Mouse (Mus musculus): ENCODE measurements around the gene Hip1r.

Gene Hip1r

DNA sequence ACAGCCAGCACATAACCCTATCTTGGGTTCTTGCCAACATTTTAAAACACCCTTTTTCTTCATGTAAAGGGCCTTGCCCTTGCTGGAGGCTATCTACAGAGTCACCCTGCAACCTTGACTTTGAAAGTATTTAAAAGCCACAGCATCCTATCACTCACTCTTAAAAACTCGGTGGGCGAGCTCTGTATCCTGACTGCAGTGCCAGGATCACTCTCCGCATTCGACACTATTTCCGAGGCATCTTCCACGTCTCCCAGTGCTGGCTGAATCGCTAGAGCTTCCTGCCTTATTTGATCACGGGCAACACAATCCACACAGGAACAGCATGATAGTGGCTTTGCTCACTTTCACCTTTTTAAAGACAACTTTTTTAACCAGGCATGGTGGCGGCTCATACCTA, 44.5 kb downstream of the Hip1r start:
- no peak for DNase-seq (ENCODE audit: low read depth)

DNA sequence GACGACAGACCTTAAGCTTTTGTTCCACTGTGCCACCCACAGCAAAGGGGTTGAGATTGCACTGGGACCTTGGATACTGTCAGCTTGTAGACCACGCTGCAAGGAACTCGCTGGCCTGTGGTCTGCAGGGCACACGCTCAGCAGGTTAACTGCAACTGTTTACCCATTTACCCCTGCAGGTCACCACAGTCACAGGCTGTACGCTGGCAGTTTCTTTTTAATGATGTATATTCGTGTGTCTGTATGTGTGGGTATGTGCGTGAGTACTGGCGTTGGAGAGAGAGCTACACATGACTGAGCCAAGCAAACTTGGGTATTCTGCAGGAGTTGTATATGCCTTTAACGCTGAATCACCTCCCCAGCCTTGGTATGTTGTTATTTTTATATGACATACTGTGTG, 45.2 kb downstream of the Hip1r start:
- DNase-seq (ENCODE audit: low read depth): no peak

DNA sequence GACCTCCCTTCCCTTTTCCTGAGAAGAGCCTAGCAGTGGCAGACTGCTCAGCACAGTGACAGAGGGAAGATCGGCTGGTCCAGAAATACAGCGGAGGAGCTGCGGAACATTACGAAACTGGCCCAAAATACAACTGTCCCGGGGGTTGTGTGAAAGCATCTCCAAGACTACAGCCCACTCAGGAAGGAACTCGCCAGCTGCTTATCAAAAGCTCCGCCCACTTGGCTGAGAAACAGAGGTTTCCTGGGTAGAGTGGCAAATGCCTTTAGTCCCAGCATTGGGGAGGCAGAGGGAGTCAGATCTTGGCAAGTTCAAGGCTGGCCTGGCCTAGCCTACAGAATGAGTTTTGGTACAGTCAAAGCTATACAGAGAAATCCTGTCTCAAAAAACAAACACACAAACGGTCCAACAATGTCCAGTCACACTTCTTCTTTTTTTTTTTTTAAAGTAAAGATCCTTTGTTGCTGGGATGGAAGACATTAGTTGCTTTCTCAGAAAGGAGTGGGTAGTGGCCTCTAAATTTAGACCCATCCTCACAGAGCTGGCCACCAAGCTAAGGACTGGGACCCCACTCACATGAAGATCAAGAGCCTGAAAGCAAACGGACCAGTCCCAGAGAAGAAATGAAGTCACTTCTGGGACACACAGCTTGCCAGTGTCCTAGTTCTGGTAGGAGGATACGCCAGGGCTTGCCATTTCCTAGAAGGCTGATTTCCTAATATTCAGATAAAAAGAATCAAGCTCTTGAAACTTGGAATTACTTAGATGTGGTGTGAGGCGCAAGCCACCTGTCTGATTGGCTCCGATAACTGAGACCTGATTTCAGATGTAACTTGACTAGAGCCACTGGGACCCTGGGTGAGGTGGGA, 46.2 kb downstream of the Hip1r start:
- DNase-seq (ENCODE audit: low read depth): peak; percentile 76

DNA sequence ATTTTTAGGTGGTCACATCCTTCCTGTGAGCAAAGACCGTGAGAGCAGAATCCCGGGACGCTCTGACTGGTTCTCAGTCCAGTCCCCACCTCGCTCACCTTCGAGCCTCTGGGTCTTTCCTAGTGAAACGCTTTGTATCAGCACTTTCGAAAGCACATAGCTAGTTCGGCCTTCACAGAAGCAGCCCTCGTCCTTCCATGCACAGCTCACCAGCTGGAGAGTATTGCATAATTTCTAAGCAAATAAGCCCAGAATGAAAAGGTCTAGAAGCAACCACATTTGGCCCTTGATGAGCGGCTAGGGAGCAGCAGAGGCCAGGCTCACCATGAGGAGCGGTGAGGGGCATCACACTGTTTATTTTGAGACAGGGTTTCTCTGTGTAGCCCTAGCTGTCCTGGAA, 47.7 kb downstream of the Hip1r start:
- DNase-seq (ENCODE audit: low read depth): no peak

DNA sequence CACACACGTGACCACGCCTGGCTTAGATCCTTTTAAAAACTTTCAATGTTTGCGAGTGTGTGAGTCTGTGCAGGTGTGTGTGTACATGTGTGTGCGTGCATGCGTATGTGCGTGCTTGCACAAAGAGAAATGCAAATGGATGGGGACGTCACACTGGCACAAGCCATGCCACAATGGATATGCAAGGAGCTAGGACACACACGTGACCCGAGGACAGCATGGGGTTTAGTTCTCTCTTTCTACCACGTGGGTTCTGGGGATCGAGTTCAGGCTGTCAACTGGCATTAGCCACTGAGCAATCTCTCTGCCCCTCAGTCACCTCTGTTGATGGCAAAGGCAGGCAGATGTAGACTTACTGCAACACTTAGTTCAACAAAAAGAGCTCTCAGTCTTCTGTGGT, 48.3 kb downstream of the Hip1r start:
- no peak for DNase-seq (ENCODE audit: low read depth)

DNA sequence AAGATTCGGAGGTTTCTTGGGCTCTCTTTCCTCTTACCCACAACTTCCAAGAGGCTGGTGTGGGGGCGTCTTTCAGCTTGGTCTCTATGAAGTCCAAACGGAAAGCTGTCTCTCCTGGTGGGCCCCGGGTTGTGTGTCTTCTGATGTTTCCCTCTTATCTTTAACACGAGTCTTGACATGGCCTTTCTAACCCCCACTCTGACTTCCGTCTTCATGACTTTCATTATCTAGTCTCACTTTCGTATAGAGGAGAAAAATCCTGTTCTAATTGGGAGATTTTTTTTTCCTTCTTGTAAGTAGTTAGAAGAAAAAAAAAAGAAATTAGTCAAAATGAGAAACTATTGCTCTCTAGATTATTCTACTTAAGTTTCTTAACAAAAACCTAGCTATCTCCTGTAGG, 48.9 kb downstream of the Hip1r start:
- no peak for DNase-seq (ENCODE audit: low read depth)

DNA sequence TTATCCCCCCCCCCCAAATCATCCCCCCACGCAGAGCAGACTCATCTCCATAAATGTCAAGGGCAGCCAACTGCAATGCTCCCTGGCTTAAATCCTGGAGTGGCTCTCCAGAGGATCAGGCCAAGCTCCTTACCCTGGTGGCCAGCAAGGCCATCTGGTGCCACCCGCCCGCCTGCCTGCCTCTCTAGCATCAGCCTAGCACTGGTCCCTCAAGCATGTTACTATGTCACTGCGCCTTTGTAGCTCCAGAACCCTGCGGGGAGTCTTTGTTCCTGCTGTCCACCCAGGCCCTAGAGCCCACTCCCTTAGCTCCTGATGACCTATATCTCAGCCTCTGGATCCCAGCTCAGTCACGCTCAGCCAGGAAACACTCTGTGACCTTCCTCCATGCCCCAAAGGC, 51.2 kb downstream of the Hip1r start:
- no peak for DNase-seq (ENCODE audit: low read depth)

DNA sequence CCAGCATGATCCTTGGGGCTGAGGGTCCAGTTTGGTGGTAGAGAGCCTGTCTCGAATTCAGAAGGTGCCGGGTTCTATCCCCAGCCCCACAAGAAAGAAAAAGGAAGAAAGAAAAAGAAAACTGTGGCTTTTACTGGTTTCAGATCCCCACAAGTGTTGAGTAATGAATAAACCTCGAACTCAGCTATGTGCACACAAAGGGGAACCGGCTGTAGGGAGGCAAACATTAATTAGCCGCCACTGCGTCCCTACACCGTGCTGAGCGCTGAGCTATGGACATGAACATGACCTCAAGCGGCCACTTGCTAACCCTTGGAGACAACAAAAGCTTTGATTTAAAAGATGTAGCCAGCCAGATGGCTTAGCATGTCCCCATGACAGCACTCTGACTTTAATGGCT, 51.7 kb downstream of the Hip1r start:
- no peak for DNase-seq (ENCODE audit: low read depth)

DNA sequence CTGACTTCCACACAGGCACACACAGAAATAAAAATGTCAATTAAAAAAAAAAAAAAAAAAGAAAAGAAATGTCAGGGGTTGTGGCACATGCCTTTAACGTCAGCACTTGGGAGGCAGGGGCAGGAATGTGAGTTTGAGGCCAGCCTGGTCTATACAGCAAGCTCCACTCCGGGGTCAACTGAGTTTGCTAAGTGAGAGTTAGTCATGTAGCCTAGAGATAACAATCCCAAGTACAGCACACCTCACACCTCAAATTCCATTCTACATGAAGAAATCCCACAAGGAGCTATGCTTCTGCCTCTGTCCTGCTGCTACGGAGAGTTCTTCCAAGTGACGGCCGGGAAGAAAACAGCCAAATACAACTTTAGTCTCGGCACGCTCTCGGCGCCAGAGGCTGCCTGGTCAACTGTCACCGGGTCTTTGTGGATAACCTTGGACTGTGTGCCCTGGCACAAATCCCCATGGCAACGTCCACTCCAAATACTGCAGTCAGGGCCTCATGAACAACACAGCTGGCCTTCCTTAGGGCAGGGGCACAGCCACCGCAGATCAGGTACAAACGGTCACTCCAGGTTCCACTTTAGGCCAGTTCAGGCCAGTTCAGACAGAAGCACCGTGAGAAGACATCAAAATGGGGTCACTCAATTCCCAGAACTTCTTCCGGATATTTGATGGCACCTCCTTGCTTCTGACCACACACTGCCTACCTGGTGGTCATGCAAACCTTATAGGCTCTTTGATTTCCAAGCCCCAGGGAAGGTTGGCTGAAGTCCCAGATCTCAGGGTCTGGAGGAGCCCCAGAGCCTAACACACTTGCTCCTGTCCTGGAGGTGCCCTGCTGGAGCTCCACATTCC, 52.4 kb downstream of the Hip1r start:
- no peak for DNase-seq (ENCODE audit: low read depth)

DNA sequence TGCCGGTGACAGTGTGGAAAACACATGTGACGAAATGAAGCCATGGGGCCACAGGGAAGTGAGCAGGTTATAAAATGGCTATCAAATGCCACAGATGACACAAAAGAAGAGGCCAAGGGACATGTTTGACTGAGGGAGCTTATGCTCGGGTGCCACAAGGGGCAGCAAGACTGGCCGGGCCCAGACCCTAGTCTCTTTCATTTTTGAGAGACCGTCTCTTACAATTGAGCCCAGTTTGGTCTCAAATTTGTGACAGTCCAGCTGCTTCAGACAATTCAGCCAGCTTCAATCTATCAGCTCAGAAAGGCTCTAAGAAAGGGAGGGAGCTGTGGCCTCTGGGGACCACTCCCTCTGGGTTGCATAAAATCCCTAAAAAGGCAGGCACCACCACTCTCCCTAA, 53.1 kb downstream of the Hip1r start:
- DNase-seq (ENCODE audit: low read depth): no peak

DNA sequence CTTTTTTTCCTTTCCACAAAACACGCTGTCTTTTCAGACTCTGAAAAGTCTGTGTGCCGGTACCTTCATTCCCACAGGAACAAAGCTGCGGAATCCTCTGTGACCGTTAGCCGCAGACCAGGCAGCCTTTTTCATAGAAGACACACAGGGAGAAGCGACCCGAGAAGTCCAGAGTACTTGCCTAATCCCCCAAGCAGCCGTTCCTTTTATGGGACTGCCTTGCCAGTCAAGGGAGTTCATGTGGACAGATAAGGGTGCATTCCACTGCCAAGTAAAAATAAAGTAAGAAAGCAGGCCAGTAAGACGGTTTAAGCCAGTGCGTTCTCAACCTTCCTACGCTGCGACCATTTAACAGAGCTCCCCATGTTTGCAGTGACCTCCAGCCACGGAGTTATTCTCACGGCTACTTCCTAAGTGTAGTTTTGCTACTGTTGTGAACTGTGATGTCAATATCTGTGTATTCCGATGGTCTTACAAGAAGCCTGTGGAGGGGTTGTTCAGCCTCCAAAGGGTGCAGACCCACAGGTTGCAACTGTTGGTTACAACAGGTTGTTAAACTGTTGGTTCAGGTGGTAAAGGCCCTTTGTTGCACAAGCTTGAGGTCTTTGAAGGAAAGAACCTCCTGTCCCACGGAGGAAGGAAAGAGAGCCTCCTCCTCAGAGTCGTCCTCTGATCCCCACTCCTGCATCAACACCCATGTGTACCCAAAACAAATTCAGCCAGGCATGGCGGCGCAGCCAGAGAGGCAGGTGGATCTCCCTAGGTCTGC, 54.5 kb downstream of the Hip1r start:
- no peak for DNase-seq (ENCODE audit: low read depth)

DNA sequence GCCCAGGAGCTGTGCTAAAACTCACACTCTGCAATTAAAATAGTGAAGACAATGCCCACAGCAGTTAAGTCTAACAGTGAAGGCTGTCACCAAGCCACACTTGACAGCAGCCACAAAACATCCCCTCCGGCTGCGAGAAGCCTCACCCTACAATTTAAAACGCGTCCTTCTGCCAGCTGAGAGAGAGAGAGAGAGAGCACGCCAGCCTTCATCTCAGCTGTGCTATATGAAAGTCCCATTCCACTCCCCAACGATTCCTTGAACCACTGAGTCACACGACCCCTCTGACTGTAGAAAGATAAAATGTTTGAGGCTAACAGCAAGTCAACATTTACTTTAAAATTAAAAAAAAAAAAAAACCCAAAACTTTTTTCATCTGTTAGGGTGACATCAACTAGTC, 55.3 kb downstream of the Hip1r start:
- DNase-seq (ENCODE audit: low read depth): no peak

DNA sequence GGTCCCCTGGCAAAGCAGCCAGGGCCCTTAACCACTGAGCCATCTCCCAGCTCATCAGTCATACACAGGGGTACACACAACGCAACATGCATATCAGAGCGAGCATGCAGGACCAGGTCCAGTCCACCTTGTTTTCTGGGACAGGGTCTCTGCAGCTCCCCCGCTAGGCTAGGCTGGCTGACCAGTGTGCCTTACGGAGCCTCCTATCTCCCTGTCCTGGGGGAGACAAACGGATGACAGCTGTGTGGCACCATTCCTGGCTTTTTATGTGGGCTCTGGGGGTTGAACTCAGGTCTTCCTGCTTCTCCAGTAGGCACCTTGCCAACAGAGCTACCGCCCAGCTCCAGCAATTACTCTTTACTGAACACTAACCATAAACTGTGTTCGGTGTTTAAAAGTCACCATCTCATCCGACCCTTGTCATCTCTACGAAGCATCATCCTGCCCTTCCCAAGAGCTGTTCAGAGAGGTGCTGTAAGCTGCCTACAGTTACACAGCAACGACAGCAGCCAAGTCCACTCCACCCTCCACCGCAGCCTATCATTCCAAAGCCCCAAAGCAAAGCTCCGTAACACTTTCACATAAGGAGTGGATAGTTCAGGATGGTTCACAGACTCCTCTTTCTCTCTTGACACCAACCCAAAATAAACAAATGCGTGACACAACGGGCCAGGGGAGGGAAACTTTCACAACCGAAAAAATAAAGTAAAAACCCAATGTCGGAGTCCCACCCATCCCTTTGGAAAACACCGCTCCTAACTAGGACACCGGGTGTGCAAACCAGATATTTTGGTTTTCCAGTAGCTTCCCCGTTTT, 56.0 kb downstream of the Hip1r start:
- no peak for DNase-seq (ENCODE audit: low read depth)

DNA sequence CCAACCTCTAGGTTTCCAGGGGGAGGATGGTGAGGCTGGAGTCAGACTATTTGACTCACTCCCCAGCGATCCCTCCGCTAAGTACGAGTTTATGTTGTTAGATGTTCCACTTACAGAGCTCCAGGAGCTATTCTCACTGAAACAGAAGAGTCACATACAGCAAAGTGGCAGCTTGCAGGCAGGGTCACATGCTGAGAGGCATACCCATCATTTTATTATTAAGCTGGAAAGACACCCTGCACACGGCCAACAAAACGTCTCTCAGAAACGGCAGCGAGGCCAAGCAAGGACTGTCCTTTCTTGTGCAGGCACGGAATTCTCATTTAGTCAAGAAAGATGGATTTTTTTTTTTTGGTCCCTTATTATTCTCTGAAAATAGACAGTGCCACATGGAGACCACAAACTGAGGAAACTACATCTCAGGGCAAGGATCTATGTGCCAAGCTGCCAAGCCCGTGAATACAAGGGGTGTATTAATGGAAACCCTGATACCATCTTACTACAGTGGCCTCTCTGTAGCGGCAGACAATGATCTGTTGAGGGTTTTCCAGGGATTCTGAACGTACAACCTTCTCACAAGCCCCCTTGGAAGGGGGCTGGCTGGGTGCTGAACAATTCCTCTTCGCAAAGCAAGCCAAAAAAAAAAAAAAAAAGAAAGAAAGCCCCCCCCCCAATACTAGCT, 57.1 kb downstream of the Hip1r start:
- DNase-seq (ENCODE audit: low read depth): no peak

DNA sequence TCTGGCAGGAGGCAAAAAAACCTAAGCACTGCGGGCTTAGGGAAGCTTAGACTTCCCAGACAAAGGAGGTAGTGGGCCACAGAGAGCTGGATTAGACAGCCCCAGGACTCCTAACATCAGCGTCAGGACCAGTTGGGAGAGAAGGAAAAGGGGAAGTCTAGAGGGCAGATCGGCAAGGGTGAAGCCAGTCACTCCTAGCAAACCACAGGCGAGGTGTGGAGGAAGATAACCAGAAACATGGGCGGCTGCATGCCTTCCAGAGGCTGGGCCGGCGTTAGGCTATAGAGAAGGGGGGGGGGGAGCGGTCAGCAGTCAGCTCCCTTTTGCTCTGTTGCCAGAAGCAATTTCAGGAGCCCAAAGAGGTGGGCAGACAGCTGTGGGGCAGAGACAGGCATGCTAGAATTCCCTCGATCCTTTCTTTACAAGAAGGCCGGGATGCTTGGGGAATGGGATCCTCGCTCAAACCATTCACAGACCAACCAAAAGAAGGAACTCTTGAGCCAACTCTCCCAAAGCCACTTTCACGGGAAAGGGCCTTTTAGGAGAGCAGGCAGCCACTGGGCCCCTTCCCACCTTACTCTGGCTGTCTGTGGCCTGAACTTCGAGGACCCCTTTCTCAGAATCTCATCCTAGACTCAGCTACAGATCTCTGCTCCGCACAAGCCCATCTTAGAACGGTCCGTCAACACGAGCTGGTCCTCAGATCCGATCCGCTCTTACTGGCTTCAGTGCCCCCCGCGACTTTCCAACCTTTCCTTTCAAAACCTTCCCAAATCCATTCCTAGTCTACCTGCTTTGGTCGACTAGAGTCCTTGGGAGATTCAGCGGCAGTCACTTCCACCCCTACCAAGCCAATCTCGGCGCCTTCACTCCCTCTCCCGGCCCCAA, 57.9 kb downstream of the Hip1r start:
- no peak for DNase-seq (ENCODE audit: low read depth)

DNA sequence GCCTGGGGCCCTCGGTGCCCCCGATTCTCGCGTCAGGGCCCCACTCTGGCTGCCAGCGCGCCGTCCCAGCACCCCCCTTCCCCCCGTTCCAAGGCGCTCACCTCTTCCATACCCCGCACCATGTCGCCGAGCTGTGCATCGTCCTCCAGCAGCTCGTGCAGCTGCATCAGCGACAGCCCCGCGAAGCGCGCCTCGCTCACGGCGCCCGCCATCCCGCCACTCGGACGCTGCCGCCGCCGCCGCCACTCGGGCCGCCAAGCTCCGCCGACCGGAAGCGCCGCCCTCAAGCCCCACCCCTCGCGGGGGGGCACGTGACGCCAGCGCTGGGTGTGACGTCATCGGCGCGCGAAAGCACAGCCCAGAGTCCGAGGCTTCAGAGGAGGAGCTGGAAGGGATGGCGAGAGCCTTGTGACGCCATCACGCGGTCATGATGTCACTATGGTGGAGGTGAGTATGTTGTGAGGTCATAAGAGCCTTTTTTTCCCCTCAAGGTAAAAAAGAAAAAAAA, 58.6 kb downstream of the Hip1r start, which contains the start of gene Vps37b:
TSS of gene Vps37b (minus strand) at position 270 of the 508 bp plus-strand sequence.
- peak; percentile 78 for DNase-seq (ENCODE audit: low read depth)

DNA sequence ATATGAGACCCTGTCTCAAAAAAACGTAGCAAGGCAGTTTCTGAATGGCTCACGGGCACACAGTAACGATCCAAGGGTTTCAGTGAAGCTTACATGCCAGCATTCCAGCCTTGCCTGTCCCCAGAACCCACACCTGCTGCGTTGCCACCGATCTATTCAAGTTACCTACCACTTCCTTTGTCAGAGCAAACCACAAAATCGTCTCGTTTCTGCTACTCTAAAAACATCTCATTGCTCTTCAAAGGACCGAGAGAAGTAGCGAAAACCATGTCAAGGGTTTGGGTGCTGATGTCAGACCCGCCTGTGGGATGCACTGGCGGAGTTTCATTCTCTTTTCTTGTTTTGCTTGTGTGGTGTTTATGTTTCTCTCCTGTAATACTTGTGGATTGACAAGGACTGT, 61.0 kb downstream of the Hip1r start:
- DNase-seq (ENCODE audit: low read depth): no peak

DNA sequence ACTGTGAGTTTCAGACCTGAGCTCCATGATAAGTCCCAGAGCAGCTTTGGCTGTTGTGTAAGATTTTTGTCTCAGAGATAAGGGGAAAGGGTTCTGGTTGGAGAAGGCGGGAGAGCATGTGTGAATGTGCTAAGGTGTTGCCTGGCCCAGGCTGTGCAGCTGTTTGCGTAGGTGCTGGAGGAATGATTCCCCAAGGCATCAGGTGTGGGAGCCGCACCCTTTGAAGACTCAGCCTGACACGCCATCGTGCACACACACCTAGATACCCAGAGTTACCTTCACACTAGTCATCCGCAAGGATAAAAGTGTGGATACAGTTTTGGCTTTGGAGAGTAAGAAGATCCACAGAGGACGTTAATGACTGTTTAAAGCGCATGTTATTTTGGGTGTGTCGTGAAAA, 62.0 kb downstream of the Hip1r start:
- no peak for DNase-seq (ENCODE audit: low read depth)

DNA sequence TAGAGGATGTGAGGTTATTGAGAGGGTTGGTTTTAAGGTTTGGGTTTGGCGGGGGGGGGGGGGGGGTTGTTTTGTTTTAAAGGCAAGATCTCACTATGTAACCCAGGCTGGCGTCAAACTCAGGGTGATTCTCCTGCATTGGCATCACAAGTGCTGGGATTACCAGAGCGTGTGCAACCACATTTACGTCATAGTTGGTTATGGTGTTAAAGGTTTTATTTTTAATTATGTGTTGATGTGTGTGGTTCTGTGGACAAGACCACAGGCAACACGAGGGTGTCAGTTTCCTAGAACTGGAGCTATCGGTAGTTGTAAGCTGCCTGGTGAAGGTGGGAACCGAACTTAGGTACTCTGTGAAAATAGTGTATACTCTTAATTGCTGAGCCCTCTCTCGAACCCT, 62.4 kb downstream of the Hip1r start:
- DNase-seq (ENCODE audit: low read depth): no peak

DNA sequence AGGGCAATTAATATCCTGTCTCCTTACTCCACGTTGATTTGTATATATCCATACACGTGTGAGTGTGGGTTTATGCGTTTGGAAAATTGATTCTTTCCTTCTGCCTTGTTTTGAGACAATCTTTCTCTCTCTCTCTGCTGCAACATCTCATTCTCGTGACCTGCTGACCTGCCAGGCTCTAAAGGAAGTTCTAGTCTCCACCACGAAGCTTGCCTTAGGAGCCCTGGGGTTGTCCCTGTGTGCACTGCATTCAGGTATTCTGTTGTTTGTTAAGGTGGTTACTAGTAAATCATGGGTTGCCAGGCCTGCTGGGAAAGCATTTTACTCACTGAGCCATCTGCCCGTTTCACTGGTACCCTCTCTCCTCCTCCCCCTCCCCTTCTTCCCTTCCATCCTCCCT, 62.9 kb downstream of the Hip1r start:
- DNase-seq (ENCODE audit: low read depth): no peak
